Mouse (Mus musculus) forebrain, postnatal 0 days (tissue): ENCODE data around the gene Gkn2. TPM values are rescaled to one million over a fixed set of nuclear protein-coding genes. Genes with fewer than 3 reads are reported as not detected.
A peak's percentile ranks its signal among the peaks of the same experiment; 100 is the strongest.

Source experiments
- ATAC-seq: fragments of 200-750 bp; cut with Nextera tagmentation; 2 replicates; pipeline ENCODE4 v1.8.0; 2017; ENCODE audit warnings: mild to moderate bottlenecking, moderate library complexity
- DNase-seq: peaks from one replicate; pipeline ENCODE4 v3.0.0-alpha.2; 2015
- H3K27ac ChIP-seq: fragments of 300-500 bp; sonication (generic); 2 replicates; pipeline ENCODE4 v1.5.1; 2014; ENCODE audit warnings: low read depth, mild to moderate bottlenecking, antibody characterized with exemption, low read length, moderate library complexity, mixed read lengths
- H3K27me3 ChIP-seq: fragments of 300-500 bp; sonication (generic); 2 replicates; pipeline ENCODE4 v1.6.1; 2014; ENCODE audit warnings: mild to moderate bottlenecking, low read length, mixed read lengths; ENCODE audit not compliant: insufficient read depth
- H3K36me3 ChIP-seq: fragments of 300-500 bp; sonication (generic); 2 replicates; pipeline ENCODE4 v1.6.1; 2014; ENCODE audit warnings: mild to moderate bottlenecking, moderate library complexity; ENCODE audit not compliant: insufficient read depth
- H3K4me1 ChIP-seq: fragments of 300-500 bp; sonication (generic); 2 replicates; pipeline ENCODE4 v1.6.1; 2014; ENCODE audit warnings: antibody characterized with exemption; ENCODE audit not compliant: insufficient read depth
- H3K4me2 ChIP-seq: fragments of 300-500 bp; sonication (generic); 2 replicates; pipeline ENCODE4 v1.6.1; 2014; ENCODE audit warnings: low read depth, mild to moderate bottlenecking, moderate library complexity
- H3K4me3 ChIP-seq: fragments of 300-500 bp; sonication (generic); 2 replicates; pipeline ENCODE4 v1.5.1; 2014; ENCODE audit warnings: low read depth, low read length, mixed read lengths
- H3K9ac ChIP-seq: fragments of 300-500 bp; sonication (generic); 2 replicates; pipeline ENCODE4 v1.6.1; 2014; ENCODE audit warnings: mild to moderate bottlenecking
- H3K9me3 ChIP-seq: fragments of 300-500 bp; sonication (generic); 2 replicates; pipeline ENCODE4 v1.6.1; 2016; ENCODE audit warnings: low read length
- CTCF ChIP-seq: sonication (generic); IDR thresholded peaks from 2 replicates; pipeline ENCODE4 v1.5.1; 2016; ENCODE audit warnings: antibody characterized with exemption, control low read depth, low read depth
- WGBS: fragments of 180-500 bp; shearing (Covaris S2); extraction: QIAGEN DNeasy Blood & Tissue Kit; methylation state at CpG from one replicate; pipeline ENCODE4 v1.1.7; 2014; 5-methylcytosine and 5-hydroxymethylcytosine counted together
- polyA plus RNA-seq: library from polyadenylated mRNA; unstranded; fragments of >200 nt; fragmentation: Nextera tagmentation; extraction: Ambion mirVana; gene quantifications from 2 replicates; pipeline ENCODE4 v1.2.1, GENCODE M21; 2015
- total RNA-seq: library from RNA; depleted of rRNA; stranded (reverse); fragments of >200 nt; gene quantifications from 2 replicates; pipeline ENCODE4 v1.2.3, GENCODE M21; 2014

The Gkn2 gene
- total and polyA plus RNA-seq, 2 experiments from 2014 or later: not detected

DNA sequence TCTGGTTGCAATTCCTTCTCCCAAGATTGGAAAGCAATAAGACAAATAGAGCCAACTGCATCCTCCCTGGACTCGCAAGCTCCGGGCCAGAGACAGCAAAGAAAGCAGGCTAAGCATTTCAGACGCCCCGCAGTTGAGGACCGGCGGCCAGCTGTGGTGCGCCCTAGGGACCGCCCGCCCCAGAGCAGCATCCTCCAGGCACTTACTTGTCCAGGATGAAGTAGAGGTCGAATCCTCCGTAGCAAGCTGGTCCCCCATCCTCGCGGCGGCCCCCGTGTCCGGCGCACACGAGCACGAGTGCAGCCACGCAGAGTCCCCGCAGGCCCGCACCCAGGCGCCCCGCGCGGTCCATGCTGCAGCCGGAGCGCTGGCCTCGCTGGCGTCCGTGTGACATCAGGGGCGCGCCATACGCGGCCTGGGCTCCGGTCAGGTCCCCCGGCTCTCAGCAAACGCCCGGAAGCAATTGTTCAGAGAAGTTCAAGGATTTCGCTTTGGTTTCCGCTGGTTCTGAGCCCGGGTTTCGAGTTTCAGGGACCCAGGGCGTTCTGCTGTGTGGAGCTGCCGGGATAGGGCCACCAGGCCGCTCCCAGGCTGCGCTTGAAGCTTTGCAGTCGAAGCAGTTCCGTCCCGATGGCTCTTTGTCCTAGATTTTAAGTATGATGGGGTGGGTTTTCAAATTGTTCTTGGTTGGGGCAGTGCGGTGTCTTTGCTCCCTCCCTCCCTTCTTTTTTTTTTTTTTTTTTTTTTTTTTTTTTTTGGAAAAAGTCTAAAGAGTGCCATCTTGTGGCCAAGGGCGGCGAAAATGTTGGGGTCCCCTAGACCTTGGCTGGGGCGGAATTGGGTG is 37.8 kb upstream of the Gkn2 start, which contains the start of gene Antxr1:
Gene Antxr1 (minus strand): TSS at position 731 of the 844 bp plus-strand sequence.
- under 1% methylated on average over 54 of the region's 54 CpGs for WGBS
- peak; percentile 74 for ATAC-seq

DNA sequence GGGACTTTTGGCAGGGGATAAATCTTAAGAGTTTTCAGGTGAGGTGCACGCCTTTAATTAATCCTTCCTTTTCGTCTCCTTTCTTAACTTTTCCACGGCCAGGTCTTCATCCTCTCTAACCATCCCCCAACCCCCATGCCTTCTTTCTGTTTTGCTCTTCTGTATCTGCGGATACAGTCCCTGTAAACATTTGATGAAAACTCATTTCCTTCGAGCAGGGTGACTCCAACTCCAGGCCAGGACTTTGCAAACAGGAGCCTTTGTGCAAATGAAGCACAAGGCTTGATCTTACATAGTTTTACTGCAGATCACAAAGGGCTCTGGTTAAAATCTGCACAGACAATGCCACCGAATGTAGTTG is 37.2 kb upstream of the Gkn2 start:
- Histone ChIP-seq H3K27me3 (no peaks in the 10 kb centered on the region), H3K27ac (no peak overlapping the region), H3K9ac (no peak overlapping the region), H3K4me2 (peak overlapping the region; percentile 98; the same call in 1 of the 2 replicates), H3K9me3 (no peaks in the 10 kb centered on the region), H3K4me3 (peak overlapping the region; percentile 66; the same call in 1 of the 2 replicates), H3K4me1 (0 out of 2 replicates have a peak, but pooled peaks cover 4% of the 10 kb centered on the region), H3K36me3 (no peaks in the 10 kb centered on the region)
- no peak for TF ChIP-seq CTCF
- WGBS: 30% methylated on average over 6 of the region's 6 CpGs
- ATAC-seq (no peak), DNase-seq (no peak)

More for the DNA sequence above, 37.8 kb upstream of the Gkn2 start, which contains the start of gene Antxr1:
- DNase-seq: peak; percentile 71
- H3K4me1 ChIP-seq: 0 out of 2 replicates have a peak, but pooled peaks cover 4% of the 10 kb centered on the region
- H3K27me3 ChIP-seq: no peaks in the 10 kb centered on the region
- no peaks in the 10 kb centered on the region for H3K9me3 ChIP-seq
- peak within 1 kb of the TSS; percentile 71 for H3K9ac ChIP-seq
- TF ChIP-seq CTCF: peak; percentile 60
- peak within 1 kb of the TSS; percentile 57; the same call in 1 of the 2 replicates for H3K27ac ChIP-seq
- no peaks in the 10 kb centered on the region for H3K36me3 ChIP-seq
- H3K4me3 ChIP-seq: peak within 1 kb of the TSS; percentile 66
- H3K4me2 ChIP-seq: peak within 1 kb of the TSS; percentile 98

- Histone ChIP-seq H3K9me3 (no peaks in the 10 kb centered on the region), H3K4me1 (no peaks in the 10 kb centered on the region), H3K4me3 (no peak within 1 kb of the TSS), H3K27me3 (no peaks in the 10 kb centered on the region), H3K9ac (no peak within 1 kb of the TSS), H3K27ac (no peak within 1 kb of the TSS), H3K4me2 (no peak within 1 kb of the TSS), H3K36me3 (no peaks in the 10 kb centered on the region)
- DNase-seq (no peak), ATAC-seq (no peak)
- no peak for TF ChIP-seq CTCF
- 90% methylated on average over 8 of the region's 8 CpGs for WGBS
These were observed 22.3 kb upstream of the Gkn2 start, which contains the start of gene Gkn1 for GRCm38 (mm10) chr6:87350829-87351228. Gene Gkn1, minus strand, starts transcription at chr6:87350942.

DNA sequence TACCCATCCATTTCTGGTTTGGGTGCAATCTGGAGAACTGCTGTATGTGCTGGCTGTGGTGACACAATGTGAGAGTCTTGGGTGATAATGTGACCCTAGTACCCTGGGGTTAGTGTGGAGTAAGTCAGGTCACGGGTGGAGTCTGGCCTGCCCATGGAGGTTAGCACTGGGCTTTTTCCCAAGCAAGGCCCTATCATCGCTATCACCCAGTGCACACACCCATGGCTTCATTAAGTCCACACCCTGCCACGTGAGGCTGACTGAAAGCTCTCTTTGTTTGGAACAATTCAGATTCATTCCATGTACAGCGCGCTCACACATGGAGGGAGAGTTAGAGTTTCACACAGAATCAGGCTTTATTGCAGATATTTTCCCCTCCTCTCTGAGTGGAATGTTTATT is 18.7 kb upstream of the Gkn2 start:
- DNase-seq (no peak), ATAC-seq (peak; percentile 25; the same call in 1 of the 2 replicates)
- Histone ChIP-seq H3K4me1 (no peaks in the 10 kb centered on the region), H3K27me3 (no peaks in the 10 kb centered on the region), H3K4me2 (no peak overlapping the region), H3K9me3 (no peaks in the 10 kb centered on the region), H3K9ac (no peak overlapping the region), H3K4me3 (no peak overlapping the region), H3K27ac (no peak overlapping the region), H3K36me3 (no peaks in the 10 kb centered on the region)
- TF ChIP-seq CTCF: no peak
- 50% methylated on average over 5 of the region's 5 CpGs for WGBS

DNA sequence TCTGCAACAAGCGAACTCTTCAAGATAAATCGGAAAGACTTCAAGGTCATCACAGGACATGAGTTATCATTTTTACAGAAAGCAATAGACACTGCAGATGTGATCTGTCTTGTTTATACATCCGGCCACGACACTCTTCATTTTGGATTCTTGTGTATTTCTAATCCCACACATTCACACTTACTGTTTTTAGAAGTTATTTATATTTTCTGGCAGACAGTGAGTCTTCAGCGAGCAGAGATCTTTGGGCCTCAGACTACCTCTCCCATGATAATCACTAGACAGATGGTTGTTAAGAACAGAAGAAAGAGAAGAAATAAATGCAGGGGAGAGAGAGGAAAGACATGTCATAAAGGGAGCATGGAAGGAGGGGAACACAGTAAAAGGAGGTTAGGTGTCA is 3.9 kb upstream of the Gkn2 start:
- no peak for TF ChIP-seq CTCF
- Histone ChIP-seq H3K4me3 (no peak overlapping the region), H3K9ac (no peak overlapping the region), H3K9me3 (no peaks in the 10 kb centered on the region), H3K27ac (no peak overlapping the region), H3K36me3 (no peaks in the 10 kb centered on the region), H3K4me2 (no peak overlapping the region), H3K27me3 (no peaks in the 10 kb centered on the region), H3K4me1 (no peaks in the 10 kb centered on the region)
- 84% methylated on average over 5 of the region's 5 CpGs for WGBS
- no peak for DNase-seq
- ATAC-seq: no peak

- no peaks in the 10 kb centered on the region for H3K4me1 ChIP-seq
- H3K27me3 ChIP-seq: 0 out of 2 replicates have a peak, but pooled peaks cover 2% of the 10 kb centered on the region
- H3K27ac ChIP-seq: no peak overlapping the region
- H3K9ac ChIP-seq: peak overlapping the region; percentile 38
- H3K4me3 ChIP-seq: peak overlapping the region; percentile 35
- peak overlapping the region; percentile 52 for H3K4me2 ChIP-seq
- H3K36me3 ChIP-seq: no peaks in the 10 kb centered on the region
- ATAC-seq (peak; percentile 85), DNase-seq (peak; percentile 64)
- peak; percentile 65 for TF ChIP-seq CTCF
- no peaks in the 10 kb centered on the region for H3K9me3 ChIP-seq
- 8% methylated on average over 24 of the region's 24 CpGs for WGBS
These were observed 11.0 kb downstream of the Gkn2 start for GRCm38 (mm10) chr6:87383926-87384691.
